Mouse (Mus musculus): ENCODE results near the gene March6. TPM values are rescaled to one million over a fixed set of nuclear protein-coding genes. Genes with fewer than 3 reads are reported as not detected.

Gene March6
- polyA plus RNA-seq (2016; fragmentation: Nextera tagmentation; extraction: Ambion mirVana) = 72.3 and 80.5 TPM in 2 replicates

GRCm38 (mm10) chr15:31530659-31531445, at the start of gene March6:
TSS of gene March6 (minus strand) at chr15:31531053.
- H3K4me1 ChIP-seq = peaks cover 27% of the 10 kb centered on the region
- no peaks in the 10 kb centered on the region for H3K9me3 ChIP-seq
- under 1% methylated on average over 109 of the region's 132 CpGs for WGBS
- H3K9ac ChIP-seq (replicated peaks) = peak within 1 kb of the TSS; percentile 94
- peak within 1 kb of the TSS; percentile 63 for H3K4me2 ChIP-seq (replicated peaks)
- H3K36me3 ChIP-seq = no peaks in the 10 kb centered on the region
- H3K27ac ChIP-seq (replicated peaks) = peak within 1 kb of the TSS; percentile 99
- peak; percentile 93 for ATAC-seq (ENCODE audit: low FRiP score, low read depth)
- peak within 1 kb of the TSS; percentile 91 for H3K4me3 ChIP-seq
- no peaks in the 10 kb centered on the region for H3K27me3 ChIP-seq

DNA sequence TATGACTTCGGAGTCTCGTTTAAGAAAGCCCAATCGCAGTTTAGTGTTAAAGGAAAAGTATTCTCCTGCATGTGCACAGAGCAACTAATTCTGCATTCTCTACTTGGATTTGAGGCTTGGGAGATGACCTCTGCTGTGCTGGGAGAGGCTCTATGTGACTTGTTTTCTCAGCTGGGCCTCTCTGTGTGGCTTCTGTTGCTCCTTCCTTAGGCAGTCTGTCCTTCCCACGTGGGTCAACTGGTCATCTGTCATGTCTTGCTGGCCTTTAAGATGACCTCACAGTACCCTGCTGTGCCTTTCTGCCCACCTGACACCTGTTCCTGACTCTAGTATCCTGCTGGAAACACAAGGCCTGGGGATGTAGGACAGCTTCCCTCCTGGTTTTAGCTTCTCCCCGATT, 45.2 kb upstream of the March6 start:
- no peak overlapping the region for H3K9ac ChIP-seq (replicated peaks)
- H3K4me1 ChIP-seq = no peaks in the 10 kb centered on the region
- H3K27ac ChIP-seq (replicated peaks) = no peak overlapping the region
- ATAC-seq (ENCODE audit: low FRiP score, low read depth) = no peak
- no peaks in the 10 kb centered on the region for H3K9me3 ChIP-seq
- H3K36me3 ChIP-seq = no peaks in the 10 kb centered on the region
- no peak overlapping the region for H3K4me3 ChIP-seq
- WGBS = 77% methylated on average over 5 of the region's 5 CpGs
- no peak overlapping the region for H3K4me2 ChIP-seq (replicated peaks)
- no peaks in the 10 kb centered on the region for H3K27me3 ChIP-seq

- Histone ChIP-seq H3K36me3 (no peaks in the 10 kb centered on the region), H3K4me1 (no peaks in the 10 kb centered on the region), H3K27ac (replicated peaks) (no peak overlapping the region), H3K27me3 (no peaks in the 10 kb centered on the region), H3K4me2 (replicated peaks) (no peak overlapping the region), H3K4me3 (no peak overlapping the region), H3K9me3 (no peaks in the 10 kb centered on the region), H3K9ac (replicated peaks) (no peak overlapping the region)
- no peak for ATAC-seq (ENCODE audit: low FRiP score, low read depth)
Observed at GRCm38 (mm10) chr15:31573692-31574091, 42.8 kb upstream of the March6 start.

DNA sequence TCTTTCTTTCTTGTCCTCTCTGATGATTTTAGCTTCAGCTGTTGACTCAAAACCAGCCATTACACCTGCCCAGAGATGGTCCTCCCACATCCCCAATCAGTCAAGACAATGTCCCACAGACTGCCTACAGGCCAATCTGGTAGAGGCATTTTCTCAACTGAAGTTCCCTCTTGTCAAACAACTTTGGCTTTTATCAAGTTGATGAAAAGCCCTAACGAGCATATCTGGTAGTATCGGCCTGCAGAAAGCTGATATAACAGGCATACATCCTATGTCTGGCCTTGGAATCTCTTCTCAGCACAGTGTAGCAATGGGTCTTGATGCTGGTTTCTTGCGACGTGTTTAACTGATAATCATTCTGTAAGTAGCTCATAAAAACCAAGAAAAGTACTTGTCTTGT, 42.4 kb upstream of the March6 start:
- Histone ChIP-seq H3K4me3 (no peak overlapping the region), H3K4me2 (replicated peaks) (no peak overlapping the region), H3K9ac (replicated peaks) (no peak overlapping the region), H3K27me3 (no peaks in the 10 kb centered on the region), H3K9me3 (no peaks in the 10 kb centered on the region), H3K4me1 (no peaks in the 10 kb centered on the region), H3K36me3 (no peaks in the 10 kb centered on the region), H3K27ac (replicated peaks) (no peak overlapping the region)
- 90% methylated on average over 4 of the region's 4 CpGs for WGBS
- no peak for ATAC-seq (ENCODE audit: low FRiP score, low read depth)

GRCm38 (mm10) chr15:31571906-31572722, 41.3 kb upstream of the March6 start:
- Histone ChIP-seq H3K36me3 (no peaks in the 10 kb centered on the region), H3K4me2 (replicated peaks) (no peak overlapping the region), H3K4me3 (no peak overlapping the region), H3K9ac (replicated peaks) (no peak overlapping the region), H3K9me3 (no peaks in the 10 kb centered on the region), H3K27me3 (no peaks in the 10 kb centered on the region), H3K4me1 (no peaks in the 10 kb centered on the region), H3K27ac (replicated peaks) (no peak overlapping the region)
- 87% methylated on average over 16 of the region's 16 CpGs for WGBS
- ATAC-seq (ENCODE audit: low FRiP score, low read depth) = no peak

- 92% methylated on average over 8 of the region's 8 CpGs for WGBS
- no peak for ATAC-seq (ENCODE audit: low FRiP score, low read depth)
- H3K4me2 ChIP-seq (replicated peaks) = no peak overlapping the region
- no peaks in the 10 kb centered on the region for H3K4me1 ChIP-seq
- no peak overlapping the region for H3K4me3 ChIP-seq
- no peaks in the 10 kb centered on the region for H3K36me3 ChIP-seq
- H3K27ac ChIP-seq (replicated peaks) = no peak overlapping the region
- H3K9me3 ChIP-seq = no peaks in the 10 kb centered on the region
- H3K9ac ChIP-seq (replicated peaks) = no peak overlapping the region
- no peaks in the 10 kb centered on the region for H3K27me3 ChIP-seq
Observed at GRCm38 (mm10) chr15:31570959-31571358, 40.1 kb upstream of the March6 start.

DNA sequence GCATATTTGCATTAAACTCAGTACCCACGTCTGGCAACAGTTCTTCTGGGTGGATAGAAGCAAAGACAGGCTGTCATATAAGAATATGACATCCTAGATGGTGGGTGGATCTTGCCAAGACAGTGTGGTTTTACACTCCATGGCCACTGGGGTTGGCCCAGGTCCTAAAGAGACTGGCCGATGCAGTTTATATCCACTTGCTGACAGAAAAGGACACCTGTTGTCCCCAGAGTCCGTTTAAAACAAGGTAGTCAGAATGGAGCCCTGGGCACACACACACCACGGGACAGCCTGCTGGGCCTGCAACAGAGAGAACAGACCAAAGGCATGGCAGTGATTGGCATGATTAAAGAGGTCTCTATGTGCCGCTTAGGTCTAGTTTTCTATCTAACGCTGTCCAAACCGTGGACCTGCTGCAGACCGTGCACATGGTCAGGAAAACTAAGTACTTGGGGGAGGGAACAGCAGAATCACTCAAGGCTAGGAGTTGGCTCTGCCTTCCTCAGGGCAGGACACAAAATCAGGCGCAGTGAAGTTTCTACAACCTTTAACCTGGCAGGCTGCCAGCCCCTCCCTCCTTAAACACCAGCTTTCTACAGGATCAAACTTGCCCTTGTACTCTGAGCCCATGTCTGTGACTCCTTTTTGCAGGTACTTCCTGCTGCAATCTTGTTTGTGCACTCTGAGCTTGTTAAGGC, 38.6 kb upstream of the March6 start:
- H3K4me2 ChIP-seq (replicated peaks) = no peak overlapping the region
- no peaks in the 10 kb centered on the region for H3K9me3 ChIP-seq
- H3K27me3 ChIP-seq = no peaks in the 10 kb centered on the region
- WGBS = 77% methylated on average over 9 of the region's 9 CpGs
- no peaks in the 10 kb centered on the region for H3K4me1 ChIP-seq
- no peak overlapping the region for H3K4me3 ChIP-seq
- no peak overlapping the region for H3K27ac ChIP-seq (replicated peaks)
- H3K36me3 ChIP-seq = no peaks in the 10 kb centered on the region
- no peak overlapping the region for H3K9ac ChIP-seq (replicated peaks)
- no peak for ATAC-seq (ENCODE audit: low FRiP score, low read depth)

GRCm38 (mm10) chr15:31568581-31568996, 37.7 kb upstream of the March6 start:
- 21% methylated on average over 12 of the region's 12 CpGs for WGBS
- H3K9ac ChIP-seq (replicated peaks) = no peak overlapping the region
- no peak overlapping the region for H3K27ac ChIP-seq (replicated peaks)
- 0 out of 2 replicates have a peak overlapping the region, but pooled peaks have one; percentile 4 for H3K4me2 ChIP-seq (replicated peaks)
- H3K4me3 ChIP-seq = no peak overlapping the region
- no peaks in the 10 kb centered on the region for H3K4me1 ChIP-seq
- ATAC-seq (ENCODE audit: low FRiP score, low read depth) = peak; percentile 38; the same call in 1 of the 2 replicates
- no peaks in the 10 kb centered on the region for H3K9me3 ChIP-seq
- no peaks in the 10 kb centered on the region for H3K36me3 ChIP-seq
- no peaks in the 10 kb centered on the region for H3K27me3 ChIP-seq

GRCm38 (mm10) chr15:31567431-31567830, 36.6 kb upstream of the March6 start:
- no peak overlapping the region for H3K4me3 ChIP-seq
- H3K9ac ChIP-seq (replicated peaks) = no peak overlapping the region
- H3K9me3 ChIP-seq = no peaks in the 10 kb centered on the region
- ATAC-seq (ENCODE audit: low FRiP score, low read depth) = no peak
- WGBS = 68% methylated on average over 7 of the region's 7 CpGs
- H3K4me1 ChIP-seq = no peaks in the 10 kb centered on the region
- no peaks in the 10 kb centered on the region for H3K36me3 ChIP-seq
- no peaks in the 10 kb centered on the region for H3K27me3 ChIP-seq
- no peak overlapping the region for H3K4me2 ChIP-seq (replicated peaks)
- H3K27ac ChIP-seq (replicated peaks) = no peak overlapping the region

- H3K27me3 ChIP-seq = no peaks in the 10 kb centered on the region
- H3K4me2 ChIP-seq (replicated peaks) = no peak overlapping the region
- no peaks in the 10 kb centered on the region for H3K36me3 ChIP-seq
- 79% methylated on average over 1 of the region's 1 CpGs for WGBS
- H3K27ac ChIP-seq (replicated peaks) = no peak overlapping the region
- H3K9ac ChIP-seq (replicated peaks) = no peak overlapping the region
- ATAC-seq (ENCODE audit: low FRiP score, low read depth) = no peak
- H3K4me1 ChIP-seq = no peaks in the 10 kb centered on the region
- no peaks in the 10 kb centered on the region for H3K9me3 ChIP-seq
- no peak overlapping the region for H3K4me3 ChIP-seq
Observed at GRCm38 (mm10) chr15:31565786-31566185, 34.9 kb upstream of the March6 start.

GRCm38 (mm10) chr15:31565184-31565583, 34.3 kb upstream of the March6 start, which contains the start of gene Cmbl:
TSS of gene Cmbl (plus strand) at chr15:31565389.
- 65% methylated on average over 5 of the region's 5 CpGs for WGBS

More at GRCm38 (mm10) chr15:31565184-31565583, 34.3 kb upstream of the March6 start, which contains the start of gene Cmbl:
- H3K4me2 ChIP-seq (replicated peaks) = no peak within 1 kb of the TSS
- no peak within 1 kb of the TSS for H3K27ac ChIP-seq (replicated peaks)
- H3K9me3 ChIP-seq = no peaks in the 10 kb centered on the region
- H3K36me3 ChIP-seq = no peaks in the 10 kb centered on the region
- H3K4me3 ChIP-seq = no peak within 1 kb of the TSS
- no peak within 1 kb of the TSS for H3K9ac ChIP-seq (replicated peaks)
- H3K4me1 ChIP-seq = no peaks in the 10 kb centered on the region
- H3K27me3 ChIP-seq = no peaks in the 10 kb centered on the region
- ATAC-seq (ENCODE audit: low FRiP score, low read depth) = no peak

Data from midbrain, embryonic 12.5 days (tissue).